Mouse (Mus musculus) frontal cortex, adult (tissue): ENCODE results near the gene Cuedc1.
"Not testable (repeated sequence)": the region's sequence is repeated elsewhere in the genome, so short reads cannot be mapped to it uniquely, and the experiment has no call there.

Experiments
- ATAC-seq: cut with Nextera tagmentation; 2 replicates; pipeline ENCODE4 v1.9.2; 2017; ENCODE audit warnings: mild to moderate bottlenecking, moderate library complexity, mixed read lengths; ENCODE audit not compliant: low TSS enrichment

The Cuedc1 gene

DNA sequence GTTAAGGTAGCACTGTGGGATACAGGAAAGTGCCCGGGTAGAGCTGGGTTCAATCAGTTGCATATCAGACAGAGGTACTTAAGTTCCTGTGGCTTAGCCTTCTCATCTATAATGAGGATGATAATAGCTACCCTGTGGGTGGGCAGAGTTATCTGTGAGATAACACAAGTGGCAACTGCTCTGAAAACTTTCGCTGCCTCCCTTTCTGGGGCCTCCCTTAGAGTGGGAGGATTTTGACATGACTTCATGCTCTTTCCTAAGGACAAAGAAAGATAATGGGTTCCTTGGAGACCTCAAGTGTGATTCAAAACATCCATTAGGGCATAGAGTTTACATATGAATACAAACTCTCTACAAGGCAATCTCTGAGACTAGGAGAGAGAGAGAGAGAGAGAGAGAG lies 104.2 kb downstream of the Cuedc1 start:
- no peak for ATAC-seq

DNA sequence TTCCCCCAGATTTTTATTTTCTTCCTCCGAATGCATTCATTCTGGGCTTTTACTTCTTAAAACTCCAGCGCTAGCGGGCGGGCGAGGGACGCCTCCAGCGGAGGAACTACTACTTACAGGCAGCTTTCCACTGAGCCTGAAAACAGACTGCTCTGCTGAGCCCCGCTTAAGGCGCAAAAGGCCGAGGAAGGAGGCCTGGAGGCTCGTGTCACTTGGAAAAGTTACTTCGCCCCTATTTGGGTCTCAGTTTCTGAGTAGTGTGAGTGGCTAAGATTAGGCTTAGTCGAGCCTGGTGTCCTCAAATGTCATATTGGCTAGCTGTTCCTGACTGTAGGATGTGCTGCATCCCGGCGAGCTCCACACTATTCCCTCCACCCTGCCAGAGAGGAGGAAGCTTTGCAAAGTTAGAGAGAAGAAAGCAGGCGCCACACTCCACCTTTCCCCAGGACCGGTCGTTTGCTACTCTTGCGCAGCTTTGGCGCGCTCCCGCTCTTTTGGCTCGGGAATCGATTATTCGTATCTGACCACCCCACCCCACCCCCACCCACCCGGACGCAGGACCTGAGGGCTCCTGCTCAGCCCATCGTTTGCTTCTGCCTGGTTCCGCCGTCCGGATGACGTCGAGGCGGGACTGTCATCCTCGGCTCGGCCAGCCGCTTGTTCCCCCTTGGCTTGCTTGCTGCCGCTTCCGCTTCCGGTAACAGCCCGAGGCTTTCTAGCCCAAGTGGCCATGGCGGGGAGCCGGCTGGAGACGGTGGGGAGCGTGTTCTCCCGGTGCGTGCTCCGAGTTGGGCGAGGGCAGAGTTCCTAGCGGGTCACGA lies 106.1 kb downstream of the Cuedc1 start, which contains the start of gene Mrps23:
Mrps23 (plus strand) TSS at position 677 of the 821 bp plus-strand sequence.
- peak; percentile 97 for ATAC-seq

DNA sequence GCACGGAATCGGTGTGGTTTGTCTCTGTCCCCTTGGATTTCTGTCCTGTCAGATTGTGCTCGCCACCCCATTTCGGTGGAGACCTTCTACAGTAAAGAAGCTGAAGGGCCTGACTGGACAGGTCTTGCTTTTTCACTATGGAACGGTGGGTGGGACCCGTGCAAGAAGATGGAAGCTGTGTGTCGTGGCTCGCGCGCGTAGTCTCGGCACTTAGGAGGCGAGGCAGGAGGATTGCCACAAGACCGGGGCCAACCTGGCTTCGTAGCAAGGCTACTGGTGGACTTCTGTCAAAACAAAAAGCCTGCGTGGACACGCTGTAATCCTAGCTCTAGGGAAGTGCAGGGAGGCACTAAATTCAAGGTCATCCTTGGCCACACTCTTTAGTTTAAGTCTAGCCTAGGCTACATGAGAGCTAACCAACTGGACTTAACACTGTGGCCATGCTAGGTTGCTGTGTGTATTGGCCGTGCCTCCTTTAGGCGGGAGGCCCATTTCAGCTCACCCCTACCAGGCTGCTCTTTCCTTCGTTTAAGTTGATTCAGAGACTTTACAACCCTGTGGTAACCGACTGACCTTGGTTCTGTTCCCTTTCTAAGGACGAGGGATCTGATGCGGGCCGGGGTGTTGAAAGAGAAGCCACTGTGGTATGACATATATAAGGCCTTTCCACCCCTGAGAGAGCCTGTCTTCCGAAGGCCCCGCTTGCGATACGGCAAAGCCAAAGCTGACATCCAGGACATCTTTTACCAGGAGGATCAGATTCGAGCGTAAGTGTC lies 106.9 kb downstream of the Cuedc1 start:
- 0 out of 2 replicates have a peak, but pooled peaks have one; percentile 7 for ATAC-seq

DNA sequence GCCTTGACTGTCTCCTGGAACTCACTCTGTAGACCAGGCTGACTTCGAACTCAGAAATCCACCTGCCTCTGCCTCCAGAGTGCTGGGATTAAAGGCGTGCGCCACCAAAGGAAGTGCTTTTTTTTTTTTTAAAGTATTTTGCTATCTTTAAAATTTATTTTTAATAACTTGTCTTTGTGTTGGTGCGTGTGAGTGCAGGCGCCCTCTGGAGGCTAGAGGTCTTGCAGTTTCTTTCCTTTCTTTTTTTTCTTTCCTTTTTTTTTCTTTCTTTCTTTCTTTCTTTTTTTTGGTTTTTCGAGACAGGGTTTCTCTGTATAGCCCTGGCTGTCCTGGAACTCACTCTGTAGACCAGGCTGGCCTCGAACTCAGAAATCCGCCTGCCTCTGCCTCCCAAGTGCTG lies 108.7 kb downstream of the Cuedc1 start:
- ATAC-seq, result not testable (repeated sequence)

DNA sequence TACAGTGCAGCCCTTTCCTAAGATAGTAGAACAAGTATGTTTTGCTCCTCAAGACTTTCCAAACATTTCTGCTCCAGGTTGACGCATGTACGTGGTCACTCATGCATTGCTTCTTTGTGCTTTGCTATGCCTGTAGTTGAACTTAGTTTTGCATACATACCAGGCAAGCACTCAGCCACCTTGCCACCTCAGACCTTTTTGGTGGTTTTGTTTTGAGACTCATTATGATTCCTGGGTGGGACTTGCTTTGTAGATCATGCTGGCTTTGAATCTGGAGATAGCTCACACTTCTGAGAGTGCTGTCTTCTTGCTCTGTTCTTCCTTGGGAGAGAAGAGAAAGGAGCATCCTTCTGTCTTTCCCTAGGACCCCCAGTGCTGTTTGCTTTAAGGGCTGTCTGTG lies 109.8 kb downstream of the Cuedc1 start:
- no peak for ATAC-seq

DNA sequence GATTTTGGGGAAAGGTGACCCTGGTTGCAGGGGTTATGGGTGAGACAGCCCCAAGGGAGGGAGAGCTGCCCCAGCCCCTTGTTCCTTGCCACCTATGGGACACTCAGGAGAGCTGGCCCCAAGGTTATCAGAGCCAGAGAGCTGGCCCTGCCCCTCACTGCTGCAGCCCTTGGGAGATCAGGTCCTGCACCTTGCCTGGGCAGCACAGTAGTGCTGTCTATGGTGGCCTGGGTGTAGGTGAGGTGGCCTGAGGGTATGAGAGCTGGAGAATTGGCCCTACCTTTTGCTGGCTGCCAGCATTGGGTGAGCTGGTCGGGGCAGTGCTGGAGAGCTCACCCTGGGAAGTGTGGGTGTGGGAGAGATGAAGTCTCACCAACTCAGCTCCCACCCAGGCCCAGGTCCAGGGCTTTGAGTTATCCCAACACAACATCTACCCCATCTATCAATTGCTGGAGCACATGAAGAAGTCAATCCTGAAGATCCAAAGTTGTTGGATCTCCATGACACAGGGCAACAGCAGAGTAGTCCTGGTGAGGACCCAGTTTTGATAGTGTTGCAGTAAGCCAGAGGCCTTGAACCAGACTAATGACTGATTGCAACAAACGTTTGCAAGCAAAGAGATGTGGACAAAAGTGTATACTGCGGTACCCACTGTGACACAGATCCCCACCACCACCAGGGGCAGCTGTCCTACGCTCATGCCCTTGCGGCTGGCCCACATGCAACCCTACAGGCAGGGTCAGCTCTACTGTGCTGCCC lies 114.1 kb downstream of the Cuedc1 start:
- ATAC-seq, result no peak

DNA sequence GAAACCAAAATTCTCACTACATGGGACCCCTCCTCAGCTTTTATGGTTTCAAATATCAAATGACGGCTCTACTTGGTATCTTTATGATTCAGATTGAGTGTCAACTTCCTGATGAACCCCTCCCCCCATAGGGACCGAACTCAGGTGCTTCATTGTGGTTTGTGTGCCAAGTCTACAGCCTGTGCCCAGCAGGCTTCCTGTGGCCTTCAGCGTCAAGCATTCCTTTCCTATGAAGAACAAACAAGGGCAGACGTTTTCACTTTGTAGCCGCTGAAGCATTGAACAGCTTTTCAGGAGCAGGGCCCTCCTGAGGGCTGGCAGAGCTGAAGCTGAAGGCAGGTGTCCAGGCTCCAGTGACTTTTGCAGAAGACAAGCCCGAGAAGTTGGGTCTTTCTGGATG lies 115.9 kb downstream of the Cuedc1 start:
- no peak for ATAC-seq

DNA sequence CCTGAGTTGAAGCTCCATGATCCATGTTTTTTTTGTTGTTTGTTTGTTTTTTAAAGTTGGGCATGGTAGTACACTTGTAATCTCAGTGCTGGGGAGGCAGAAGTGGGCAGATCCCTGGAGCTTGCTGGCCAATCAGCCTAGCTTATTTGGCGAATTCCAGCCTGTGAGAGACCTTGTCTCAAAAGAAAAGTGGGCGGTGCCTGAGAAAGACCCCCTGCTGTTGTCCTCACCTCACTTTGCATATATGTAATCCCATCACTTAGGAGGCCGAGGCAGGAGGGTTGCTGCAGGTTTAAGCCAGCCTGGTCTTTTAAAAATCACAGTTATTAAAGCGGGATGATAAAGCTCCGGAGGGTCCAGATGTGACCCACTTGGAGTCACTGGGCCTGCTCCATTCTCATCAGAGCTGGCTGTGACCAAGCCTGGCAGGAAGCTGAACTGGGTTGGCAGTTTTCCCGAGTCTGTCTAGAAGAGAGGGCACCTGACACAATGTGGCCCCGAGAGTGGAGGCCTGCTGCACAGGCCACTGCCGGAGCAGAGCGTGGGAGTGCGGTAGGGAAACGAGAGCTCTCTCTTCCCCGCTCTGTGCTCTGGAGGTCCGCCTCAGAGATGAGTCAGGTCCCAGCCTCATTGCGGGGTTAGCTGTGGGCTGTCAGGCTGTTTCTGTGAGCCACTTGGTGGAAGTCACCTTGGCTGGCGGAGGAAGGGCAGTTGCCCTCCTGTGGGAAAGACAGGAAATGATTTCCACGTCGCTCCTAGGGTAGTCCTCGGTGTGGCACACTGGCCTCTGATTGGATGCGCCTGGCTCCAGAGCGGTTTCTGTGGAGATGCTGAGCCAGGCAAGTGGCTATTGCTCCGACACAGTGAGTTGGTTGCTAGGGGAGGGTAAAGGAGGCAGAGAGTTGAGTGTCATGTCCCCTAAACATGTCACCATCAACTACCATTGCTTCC lies 117.3 kb downstream of the Cuedc1 start:
- ATAC-seq, result peak; percentile 92

DNA sequence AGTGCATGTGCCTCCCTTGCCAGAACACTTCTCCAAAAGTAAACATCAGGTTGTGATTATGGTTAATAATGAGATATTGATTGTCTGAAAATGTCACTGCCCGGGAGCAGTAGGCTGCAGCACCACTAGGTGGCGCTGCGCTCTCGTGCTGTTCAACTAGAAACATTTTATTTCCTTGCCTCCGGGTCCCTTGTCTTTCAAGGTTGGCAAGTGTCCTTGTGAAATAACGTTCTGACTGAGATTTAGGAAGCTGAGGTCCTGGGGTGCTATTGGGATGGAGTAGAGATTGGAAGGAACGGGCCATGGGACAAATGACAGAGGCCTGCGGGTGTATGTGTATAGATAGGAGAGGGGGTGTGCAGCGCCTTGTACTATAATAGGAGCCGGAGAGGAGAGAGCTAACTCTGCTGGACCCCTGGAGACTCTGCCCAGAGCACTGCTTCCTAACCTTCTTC lies 118.4 kb downstream of the Cuedc1 start:
- peak; percentile 42 for ATAC-seq

DNA sequence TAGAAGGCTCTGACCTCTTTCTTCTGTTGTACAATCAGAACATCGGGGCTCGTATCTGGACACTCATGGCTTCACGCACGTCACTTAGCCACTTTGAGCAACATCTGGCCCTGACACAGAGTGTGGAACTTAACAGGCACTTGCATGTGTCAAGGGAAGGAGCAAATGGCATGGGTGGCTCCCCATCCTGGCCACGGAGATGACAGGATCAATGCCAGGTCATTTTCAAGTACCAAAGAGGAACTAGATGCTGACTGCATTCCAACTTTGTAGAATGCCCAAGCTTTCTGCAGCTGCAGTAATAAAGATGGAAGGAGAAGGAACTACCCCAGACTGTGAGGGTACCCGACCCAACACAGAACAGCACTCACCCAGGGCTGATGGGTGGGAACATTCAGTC lies 120.3 kb downstream of the Cuedc1 start:
- no peak for ATAC-seq

DNA sequence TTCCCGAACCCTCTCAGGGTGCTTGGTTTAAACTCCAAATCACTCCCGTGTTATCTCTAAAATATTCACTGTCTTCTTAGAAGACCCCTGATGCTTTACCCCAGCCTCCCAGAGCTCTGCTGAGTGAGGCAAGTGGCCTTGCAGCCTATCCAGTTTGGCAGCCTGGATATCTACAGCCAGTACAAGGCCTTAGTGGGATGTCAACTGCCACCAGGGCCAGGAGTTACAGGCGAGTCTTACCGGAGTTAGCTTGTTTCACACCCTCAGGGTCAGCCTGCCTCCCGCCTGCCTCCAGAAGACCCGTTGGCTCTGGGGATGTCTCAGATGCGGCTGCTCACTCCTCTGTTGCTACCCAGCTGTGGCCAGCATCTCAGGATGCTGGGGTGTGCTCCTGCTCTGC lies 120.7 kb downstream of the Cuedc1 start:
- no peak for ATAC-seq

DNA sequence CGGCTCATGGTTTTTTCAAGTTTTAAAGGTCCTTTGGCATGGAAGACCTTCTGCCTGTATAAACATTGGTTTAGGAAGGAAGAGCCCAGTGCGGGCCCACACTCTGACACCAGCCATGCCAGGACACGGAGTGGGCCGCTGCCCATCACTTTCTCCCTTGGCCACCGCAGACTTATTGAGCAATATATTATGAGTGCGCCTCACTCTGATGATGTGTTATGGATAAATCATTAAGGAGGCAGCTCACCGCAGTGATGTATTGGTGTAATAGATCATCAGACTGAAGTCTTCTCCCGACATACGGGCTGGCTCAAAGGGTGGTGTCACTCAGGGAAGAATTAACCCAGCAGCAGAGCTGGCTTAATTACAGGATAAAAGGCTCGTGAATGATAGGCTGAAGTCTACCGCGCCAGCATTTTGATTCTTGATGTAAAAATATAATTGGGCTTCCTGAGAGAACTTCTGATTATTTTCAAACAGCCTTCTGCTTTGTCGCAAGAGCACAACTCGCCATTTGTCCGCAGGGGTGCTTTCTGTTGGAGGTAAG lies 124.1 kb downstream of the Cuedc1 start:
- ATAC-seq, result no peak

DNA sequence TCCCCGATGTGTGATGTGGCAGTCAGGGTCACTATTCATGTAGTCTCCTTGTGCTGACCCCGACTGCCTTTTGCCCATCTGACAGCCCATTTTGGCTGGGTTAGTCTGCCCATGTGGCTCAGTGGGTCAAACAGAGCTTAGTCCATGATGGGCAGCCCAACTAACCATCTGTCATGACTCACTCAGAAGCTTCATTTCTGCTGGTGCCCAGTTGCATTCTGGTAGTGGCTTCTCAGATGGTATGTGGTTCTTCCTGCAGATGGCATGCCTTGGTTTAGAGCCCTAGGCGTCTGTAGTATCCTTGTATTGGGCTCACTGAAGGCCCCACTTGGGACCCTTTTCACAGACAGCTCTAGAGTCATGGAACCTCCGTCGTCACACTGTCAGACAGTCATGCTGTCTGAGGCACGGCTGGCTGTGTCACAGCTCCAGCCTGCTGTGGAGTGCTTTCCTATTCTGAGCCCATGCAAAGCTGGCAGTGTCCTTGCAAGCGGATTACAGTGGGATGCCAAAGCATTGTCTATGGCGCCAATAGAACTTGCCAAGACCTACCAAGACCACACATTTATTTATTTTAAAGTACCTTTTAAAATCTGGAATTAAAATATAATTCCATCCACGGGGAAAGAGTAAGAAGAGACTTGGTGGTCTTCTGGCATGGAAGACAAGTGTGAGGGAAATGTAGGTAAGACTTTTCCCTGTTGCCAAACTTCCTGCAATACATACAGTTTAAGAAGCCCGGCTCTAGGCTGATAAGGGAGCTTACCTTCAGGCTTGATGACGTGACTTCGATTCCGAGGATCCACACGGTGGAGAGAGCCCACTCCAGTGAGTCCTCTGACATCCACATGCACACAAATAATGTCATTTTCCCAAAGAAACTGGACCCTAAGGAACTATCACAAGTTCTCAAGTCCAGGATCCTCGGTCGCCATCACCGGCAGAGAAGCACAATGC lies 129.4 kb downstream of the Cuedc1 start:
- no peak for ATAC-seq

DNA sequence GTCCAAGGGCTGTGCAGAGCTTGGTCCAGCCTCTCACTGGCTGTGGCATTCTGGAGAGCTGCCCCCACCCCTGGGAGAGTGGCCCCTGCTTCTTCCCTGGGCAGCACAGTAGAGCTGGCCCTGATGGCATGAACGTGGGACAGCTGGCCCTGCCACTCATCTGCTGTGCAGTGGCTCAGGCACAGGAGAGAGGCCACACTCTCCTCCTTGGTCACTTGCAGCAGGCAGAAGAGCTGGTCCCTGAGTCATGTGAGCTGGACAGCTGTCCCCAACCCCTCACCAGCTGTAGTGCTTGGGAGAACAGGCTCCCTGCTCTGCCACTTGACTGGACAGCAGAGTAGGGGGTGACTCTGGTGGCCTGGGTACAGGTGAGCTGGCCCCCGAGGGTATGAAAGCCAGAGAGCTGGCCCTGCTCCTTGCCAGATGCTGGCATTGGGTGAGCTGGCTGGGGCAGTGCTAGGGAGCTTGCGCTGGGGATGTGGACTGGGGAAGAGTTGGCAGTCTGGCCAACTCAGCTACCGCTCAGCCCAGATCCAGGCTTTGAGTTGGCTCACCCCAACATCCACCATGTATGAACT lies 133.4 kb downstream of the Cuedc1 start:
- ATAC-seq, result no peak

DNA sequence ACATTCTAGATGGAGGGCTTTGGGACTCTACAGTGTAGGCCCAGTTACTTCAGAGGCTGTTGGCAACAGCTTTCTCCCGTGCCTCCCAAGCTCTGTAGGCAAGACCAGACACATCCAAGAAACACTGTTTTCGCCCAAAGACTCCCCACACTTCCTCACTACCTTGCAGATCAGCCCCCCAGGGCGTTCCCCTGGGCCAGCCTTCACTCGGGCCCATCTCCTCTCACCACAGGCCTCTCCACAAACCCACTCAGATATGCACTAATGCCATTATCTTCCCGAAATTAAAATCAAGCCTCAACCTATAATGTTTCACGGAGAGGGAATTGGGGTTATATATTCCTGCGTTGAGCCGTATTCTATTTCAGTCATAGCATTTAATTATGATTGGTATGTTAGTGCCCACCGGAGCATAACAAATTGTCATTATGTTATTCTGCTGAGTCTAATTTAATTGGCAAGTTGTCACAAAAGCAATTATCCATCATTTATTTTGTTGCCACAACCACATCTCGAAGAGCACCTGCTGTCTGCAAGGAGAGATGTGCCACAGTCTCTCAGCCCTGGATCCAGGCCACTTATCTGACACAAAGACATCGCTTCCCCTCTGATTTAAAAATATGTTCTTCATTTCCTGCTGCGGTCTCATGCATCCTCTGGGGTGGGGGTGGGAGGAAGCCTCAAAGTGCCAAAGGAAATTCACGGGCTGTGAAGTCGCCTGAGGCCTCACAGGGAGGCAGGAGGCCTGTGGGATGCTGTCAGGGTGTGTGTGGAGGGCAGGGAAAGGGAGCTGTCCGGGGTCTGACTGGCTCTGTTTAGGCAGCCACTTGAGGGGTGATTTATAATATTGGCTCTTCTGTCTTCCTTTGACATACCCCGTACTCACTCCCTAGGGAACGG lies 135.9 kb downstream of the Cuedc1 start:
- no peak; the same call in 1 of the 2 replicates for ATAC-seq

DNA sequence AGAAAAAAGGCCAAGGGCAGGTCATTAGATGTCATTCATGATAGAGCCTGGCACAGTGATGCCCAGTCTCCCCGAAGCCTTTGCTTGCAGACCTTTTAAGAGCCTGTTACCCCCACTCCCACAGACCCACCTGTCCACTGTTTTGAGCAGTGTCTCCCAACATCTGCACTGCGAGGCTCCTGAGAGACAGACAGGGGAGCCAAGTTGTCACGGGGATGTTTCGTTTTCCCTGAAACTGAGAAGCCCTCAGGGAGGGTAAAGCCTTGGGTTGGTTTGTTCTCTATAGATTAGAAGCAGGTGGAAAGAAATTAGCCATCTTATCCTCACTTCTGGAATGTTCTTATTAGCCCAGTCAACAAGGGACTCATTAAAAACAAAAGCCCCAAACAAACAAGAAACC lies 136.9 kb downstream of the Cuedc1 start:
- ATAC-seq, result no peak

DNA sequence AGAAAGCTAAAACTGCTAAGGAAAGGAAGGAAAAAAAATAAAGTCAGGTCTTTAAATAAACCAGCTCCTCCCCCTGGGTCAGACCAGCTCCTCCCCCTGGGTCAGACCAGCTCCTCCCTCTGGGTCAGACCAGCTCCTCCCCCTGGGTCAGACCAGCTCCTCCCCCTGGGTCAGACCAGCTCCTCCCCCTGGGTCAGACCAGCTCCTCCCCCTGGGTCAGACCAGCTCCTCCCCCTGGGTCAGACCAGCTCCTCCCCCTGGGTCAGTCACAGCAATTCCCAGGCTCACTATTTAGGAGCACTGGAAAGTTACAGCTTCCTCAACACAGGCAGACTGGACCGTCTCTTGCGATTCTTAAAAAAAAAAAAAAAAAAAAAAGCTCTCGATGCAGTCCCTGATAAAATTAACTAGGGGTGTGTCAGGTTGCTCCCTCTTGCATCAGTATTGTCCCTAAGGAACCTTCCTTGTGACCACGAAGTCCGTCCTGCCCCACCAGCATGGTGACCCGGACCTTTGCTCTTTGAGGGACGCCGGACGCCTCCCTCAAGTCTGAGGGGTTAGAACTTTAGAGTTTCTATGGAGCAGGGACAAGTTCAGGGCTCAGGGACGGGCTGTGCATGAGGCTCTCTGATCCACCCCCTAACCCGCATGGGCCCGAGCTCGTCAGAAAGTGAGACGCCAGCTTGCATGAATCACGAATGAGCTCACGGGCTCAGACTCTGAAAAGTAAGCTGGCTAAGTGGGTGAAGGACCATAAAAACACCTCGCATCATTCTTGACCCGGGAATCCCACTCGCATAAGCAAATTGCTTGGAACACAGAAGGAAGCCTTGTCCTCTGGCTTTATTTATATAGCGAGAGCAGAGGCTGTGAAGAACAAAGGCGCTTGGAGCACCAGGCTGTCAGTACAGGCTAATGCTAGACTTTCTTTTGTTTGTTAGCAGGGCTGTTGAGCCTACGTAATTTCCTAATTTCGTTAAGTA lies 137.7 kb downstream of the Cuedc1 start:
- peak; percentile 79; the same call in 1 of the 2 replicates for ATAC-seq
